In genomic region chr2:33642650-33643458, GRCm38 (mm10) we compare ENCODE assay signal across 9 mouse cellular contexts. TPM values are rescaled to one million over a fixed set of nuclear protein-coding genes. Genes with fewer than 3 reads are reported as not detected.
DNase-seq lines count a peak whose midpoint lies in the region; ATAC-seq and TF ChIP-seq lines count a peak whose summit lies in the region.
"Had no signal": no experiment of that assay in that cellular context is flagged by ENCODE, and none has a peak within 500 bp of the region (broad histone marks: within the 10 kb centered on the region; RNA-seq: fewer than 3 reads in every experiment).

No protein-coding gene starts in this region.

- peak; percentile 90 for TF ChIP-seq CTCF in testis, adult 2 months (IDR thresholded peaks at IDR 0.05; ENCODE audit: control insufficient read depth, insufficient read depth, insufficient replicate concordance, low read depth, low read length)

- no peak overlapping the region for H3K27ac ChIP-seq in forebrain, embryonic 12.5 days
- H3K27ac ChIP-seq in heart, embryonic 16.5 days (ENCODE audit: low read length) = no peak overlapping the region
- no peak overlapping the region for H3K27ac ChIP-seq in liver, embryonic 13.5 days
- peak overlapping the region; percentile 95 for H3K27ac ChIP-seq in neural tube, embryonic 13.5 days (replicated peaks)
- no peak overlapping the region for H3K27ac ChIP-seq in testis, adult 2 months (ENCODE audit: control insufficient read depth, insufficient read depth, low read depth, low read length)

- WGBS in forebrain, embryonic 12.5 days = 1% methylated on average over 42 of the region's 42 CpGs
- WGBS in heart, embryonic 16.5 days = 3% methylated on average over 42 of the region's 42 CpGs
- 2% methylated on average over 42 of the region's 42 CpGs for WGBS in liver, embryonic 13.5 days (ENCODE audit: insufficient replicate concordance)
- WGBS in neural tube, embryonic 13.5 days = 2% methylated on average over 42 of the region's 42 CpGs

- H3K9ac ChIP-seq in forebrain, embryonic 12.5 days = no peak overlapping the region; the same call in 1 of the 2 replicates
- H3K9ac ChIP-seq in heart, embryonic 16.5 days (ENCODE audit: low read length) = no peak overlapping the region
- H3K9ac ChIP-seq in liver, embryonic 13.5 days = no peak overlapping the region
- peak overlapping the region; percentile 78 for H3K9ac ChIP-seq in neural tube, embryonic 13.5 days

- peaks cover 39% of the 10 kb centered on the region for H3K4me1 ChIP-seq in forebrain, embryonic 12.5 days
- peaks cover 12% of the 10 kb centered on the region; the same call in 1 of the 2 replicates for H3K4me1 ChIP-seq in heart, embryonic 16.5 days (ENCODE audit: control insufficient read depth, insufficient read depth, low read length)
- peaks cover 7% of the 10 kb centered on the region for H3K4me1 ChIP-seq in liver, embryonic 13.5 days (replicated peaks)
- peaks cover 33% of the 10 kb centered on the region for H3K4me1 ChIP-seq in neural tube, embryonic 13.5 days (replicated peaks)
- peaks cover 24% of the 10 kb centered on the region for H3K4me1 ChIP-seq in testis, adult 2 months (ENCODE audit: control insufficient read depth, insufficient read depth, low read length)

- ATAC-seq in forebrain, embryonic 12.5 days (ENCODE audit: low FRiP score) = peak; percentile 34
- ATAC-seq in heart, embryonic 16.5 days (replicated peaks; ENCODE audit: extremely low read depth, insufficient read depth, low FRiP score) = no peak
- ATAC-seq in liver, embryonic 13.5 days (ENCODE audit: low read depth) = no peak
- ATAC-seq in neural tube, embryonic 13.5 days (ENCODE audit: low read depth) = peak; percentile 54
- ATAC-seq: Patski had no signal

- H3K4me3 ChIP-seq in forebrain, embryonic 12.5 days (replicated peaks) = peak overlapping the region; percentile 25
- peak overlapping the region; percentile 17; the same call in 1 of the 2 replicates for H3K4me3 ChIP-seq in heart, embryonic 16.5 days (ENCODE audit: low read length)
- peak overlapping the region; percentile 3; the same call in 1 of the 2 replicates for H3K4me3 ChIP-seq in liver, embryonic 13.5 days (replicated peaks)
- peak overlapping the region; percentile 53 for H3K4me3 ChIP-seq in neural tube, embryonic 13.5 days
- H3K4me3 ChIP-seq in testis, adult 2 months (ENCODE audit: control insufficient read depth, low read depth, low read length) = no peak overlapping the region

- TF ChIP-seq POLR2A in testis, adult 2 months (IDR thresholded peaks at IDR 0.05; ENCODE audit: control insufficient read depth, low read depth, low read length) = no peak

- peak; percentile 54 for DNase-seq in CD4-positive helper T cell, adult 2 months (ENCODE audit: low read depth, low spot score)
- DNase-seq in c-Kit-positive CD71-positive TER-119-positive erythroid progenitor cells, embryonic 14.5 days (ENCODE audit: low spot score) = peak; percentile 29
- DNase-seq in kidney, postnatal 14 days = peak; percentile 75
- peak; percentile 23 for DNase-seq in liver, embryonic 13.5 days

- H3K9me3 ChIP-seq in forebrain, embryonic 12.5 days = no peaks in the 10 kb centered on the region
- H3K9me3 ChIP-seq in heart, embryonic 16.5 days (replicated peaks; ENCODE audit: control insufficient read depth, low read length) = no peaks in the 10 kb centered on the region
- no peaks in the 10 kb centered on the region for H3K9me3 ChIP-seq in liver, embryonic 13.5 days (replicated peaks)
- H3K9me3 ChIP-seq in neural tube, embryonic 13.5 days = no peaks in the 10 kb centered on the region

- peaks cover 100% of the 10 kb centered on the region for H3K27me3 ChIP-seq in forebrain, embryonic 12.5 days
- peaks cover 94% of the 10 kb centered on the region for H3K27me3 ChIP-seq in heart, embryonic 16.5 days (ENCODE audit: control insufficient read depth, insufficient read depth, low read length)
- H3K27me3 ChIP-seq in liver, embryonic 13.5 days = peaks cover 100% of the 10 kb centered on the region
- peaks cover 100% of the 10 kb centered on the region for H3K27me3 ChIP-seq in neural tube, embryonic 13.5 days
- no peaks in the 10 kb centered on the region; the same call in none of the 2 replicates for H3K27me3 ChIP-seq in testis, adult 2 months (ENCODE audit: control insufficient read depth, insufficient read depth, low read length)
- H3K27me3 ChIP-seq: Patski had no signal

- no peaks in the 10 kb centered on the region for H3K36me3 ChIP-seq in forebrain, embryonic 12.5 days (replicated peaks)
- H3K36me3 ChIP-seq in heart, embryonic 16.5 days (ENCODE audit: control insufficient read depth, insufficient read depth) = no peaks in the 10 kb centered on the region
- H3K36me3 ChIP-seq in liver, embryonic 13.5 days = no peaks in the 10 kb centered on the region
- no peaks in the 10 kb centered on the region for H3K36me3 ChIP-seq in neural tube, embryonic 13.5 days
- no peaks in the 10 kb centered on the region for H3K36me3 ChIP-seq in testis, adult 2 months (ENCODE audit: control insufficient read depth, insufficient read depth, low read length)

- peak overlapping the region; percentile 33 for H3K4me2 ChIP-seq in forebrain, embryonic 12.5 days
- H3K4me2 ChIP-seq in heart, embryonic 16.5 days (ENCODE audit: low read depth, low read length) = peak overlapping the region; percentile 24; the same call in 1 of the 2 replicates
- H3K4me2 ChIP-seq in liver, embryonic 13.5 days = no peak overlapping the region
- H3K4me2 ChIP-seq in neural tube, embryonic 13.5 days = peak overlapping the region; percentile 62

RNA-seq across cellular contexts. Expression of gene Lmx1b, which starts 2.5 kb away (rescaled TPM):
- polyA plus RNA-seq in forebrain, embryonic 12.5 days (2016; fragmentation: Nextera tagmentation; extraction: Ambion mirVana) = 0.84 and 0.91 TPM in 2 replicates
- not detected in 2 replicates for polyA plus RNA-seq in heart, embryonic 16.5 days (2015; fragmentation: Nextera tagmentation; extraction: Ambion mirVana)
- polyA plus RNA-seq in liver, embryonic 13.5 days (2015; fragmentation: Nextera tagmentation; extraction: Ambion mirVana) = not detected in 2 replicates
- 9.1 and 11.1 TPM in 2 replicates for polyA plus RNA-seq in neural tube, embryonic 13.5 days (2015; fragmentation: Nextera tagmentation; extraction: Ambion mirVana)
- polyA plus RNA-seq in testis, adult 2 months (2012; rRNA removed) = 0.09 and 0.14 TPM in 2 replicates

Comparison
In these comparisons a context has a peak if more than half of its experiments do, and no peak if none do; other contexts are left out.
1. DNase-seq: peak in every context shown above with its lines; median percentile 75 in kidney, postnatal 14 days; 54 in CD4-positive helper T cell, adult 2 months; 29 in c-Kit-positive CD71-positive TER-119-positive erythroid progenitor cells, embryonic 14.5 days; 23 in liver, embryonic 13.5 days.
2. ATAC-seq: peak in forebrain, embryonic 12.5 days (single experiment) and neural tube, embryonic 13.5 days (single experiment); none in heart, embryonic 16.5 days (single experiment) and liver, embryonic 13.5 days (single experiment).